Mouse (Mus musculus): ENCODE measurements around the gene Ism2. TPM values are rescaled to one million over a fixed set of nuclear protein-coding genes. Genes with fewer than 3 reads are reported as not detected.

Ism2 gene
- polyA plus RNA-seq, 2 experiments: 0.07 to 0.08 TPM

DNA sequence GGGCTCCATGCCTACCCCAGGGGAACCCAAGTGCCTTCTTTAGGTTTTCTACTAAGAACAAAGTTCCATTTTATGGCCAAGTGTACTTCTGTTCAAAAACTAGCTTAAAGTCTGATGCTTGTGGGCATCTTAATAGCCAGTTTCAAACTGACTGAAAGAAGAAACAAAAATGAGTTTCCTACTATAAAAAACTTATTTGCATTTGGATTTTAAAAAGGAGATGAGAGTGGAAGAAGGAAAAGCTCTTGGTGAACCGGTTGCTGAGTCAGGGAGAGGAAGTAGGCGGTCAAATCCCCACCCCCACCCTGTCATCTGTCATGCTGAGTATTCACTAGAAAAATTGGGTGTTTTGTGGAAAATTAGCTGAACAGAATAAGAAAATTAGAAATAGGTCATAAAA lies 30.7 kb upstream of the Ism2 start:
- no peaks in the 10 kb centered on the region for H3K9me3 ChIP-seq (ENCODE audit: control insufficient read depth, low read length)
- H3K27ac ChIP-seq: no peak overlapping the region
- TF ChIP-seq EP300 (IDR thresholded peaks at IDR 0.05; ENCODE audit: low read depth): no peak
- TF ChIP-seq CTCF (IDR thresholded peaks at IDR 0.05; ENCODE audit: low read depth): no peak
- no peak overlapping the region for H3K9ac ChIP-seq (replicated peaks)
- ATAC-seq (ENCODE audit: insufficient read depth): no peak
- 29% methylated on average over 2 of the region's 2 CpGs for WGBS (ENCODE audit: insufficient replicate concordance)
- peaks cover 0 to 5% of the 10 kb centered on the region in 2 experiments; a peak in 2 of 4 replicates for H3K4me1 ChIP-seq (replicated peaks; ENCODE audit: control insufficient read depth in 2 of 2, insufficient read depth in 2 of 2, low read length in 1 of 2)
- no peak for DNase-seq (ENCODE audit: low read depth in 3 of 3, low spot score in 3 of 3)
- no peak overlapping the region for H3K4me3 ChIP-seq (ENCODE audit: insufficient read depth in 1 of 2, low read depth in 2 of 2, low read length in 2 of 2)
- H3K27me3 ChIP-seq (ENCODE audit: control insufficient read depth, insufficient read depth, low read length): no peaks in the 10 kb centered on the region
- no peaks in the 10 kb centered on the region for H3K36me3 ChIP-seq (replicated peaks; ENCODE audit: control insufficient read depth, insufficient read depth, low read depth)
- H3K4me2 ChIP-seq (ENCODE audit: low read depth): no peak overlapping the region

DNA sequence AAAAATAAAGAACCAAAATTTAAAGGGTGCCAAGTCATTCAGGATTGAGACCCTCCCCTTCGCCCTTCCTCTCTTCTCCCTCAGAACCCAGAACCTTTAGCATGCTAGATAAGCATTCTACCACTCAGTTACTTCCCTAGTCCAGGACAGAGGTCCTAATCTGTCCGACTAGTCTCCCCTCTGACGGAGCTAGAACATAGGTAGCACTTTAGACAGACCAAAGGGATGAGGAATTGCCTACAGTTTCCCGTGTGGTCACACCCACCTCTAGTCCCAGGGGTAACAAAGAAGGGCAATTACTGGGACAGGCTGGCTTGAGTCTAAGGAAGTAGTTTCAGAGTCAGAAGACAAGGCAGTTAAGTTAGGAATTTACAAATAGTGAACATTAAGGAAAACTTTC lies 28.5 kb upstream of the Ism2 start:
- H3K9me3 ChIP-seq (ENCODE audit: control insufficient read depth, low read length): no peaks in the 10 kb centered on the region
- DNase-seq (ENCODE audit: low read depth in 3 of 3, low spot score in 3 of 3) (no peak), ATAC-seq (ENCODE audit: insufficient read depth) (no peak)
- no peaks in the 10 kb centered on the region for H3K36me3 ChIP-seq (replicated peaks; ENCODE audit: control insufficient read depth, insufficient read depth, low read depth)
- H3K4me1 ChIP-seq (replicated peaks; ENCODE audit: control insufficient read depth in 2 of 2, insufficient read depth in 2 of 2, low read length in 1 of 2): peaks cover 0 to 5% of the 10 kb centered on the region in 2 experiments; a peak in 2 of 4 replicates
- H3K27me3 ChIP-seq (ENCODE audit: control insufficient read depth, insufficient read depth, low read length): no peaks in the 10 kb centered on the region
- no peak overlapping the region for H3K27ac ChIP-seq
- 26% methylated on average over 4 of the region's 4 CpGs for WGBS (ENCODE audit: insufficient replicate concordance)
- no peak overlapping the region for H3K4me3 ChIP-seq (ENCODE audit: insufficient read depth in 1 of 2, low read depth in 2 of 2, low read length in 2 of 2)
- no peak overlapping the region for H3K4me2 ChIP-seq (ENCODE audit: low read depth)
- no peak for TF ChIP-seq CTCF (IDR thresholded peaks at IDR 0.05; ENCODE audit: low read depth)
- TF ChIP-seq EP300 (IDR thresholded peaks at IDR 0.05; ENCODE audit: low read depth): no peak
- H3K9ac ChIP-seq (replicated peaks): no peak overlapping the region

DNA sequence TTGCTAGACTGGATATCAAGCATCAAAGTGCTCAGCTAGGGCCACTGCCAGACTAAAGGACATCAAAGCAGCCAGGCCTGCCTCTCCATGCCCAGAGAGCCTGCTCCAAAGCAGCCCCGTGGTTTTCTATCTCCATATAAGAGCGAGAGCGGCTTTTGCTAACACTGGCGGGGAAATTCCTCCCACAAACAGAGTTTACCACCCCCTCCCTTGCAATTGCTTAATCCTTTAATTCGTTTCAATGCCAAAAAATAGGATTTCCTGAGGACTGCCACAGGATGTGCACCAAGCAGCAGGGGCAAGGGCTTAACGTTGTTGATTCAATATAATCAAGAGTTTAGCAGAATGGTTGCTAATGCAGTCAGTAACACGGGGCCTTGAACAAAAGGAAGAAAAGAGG lies 28.1 kb upstream of the Ism2 start:
- 29% methylated on average over 7 of the region's 7 CpGs for WGBS (ENCODE audit: insufficient replicate concordance)
- ATAC-seq (ENCODE audit: insufficient read depth): no peak
- H3K4me1 ChIP-seq (replicated peaks; ENCODE audit: control insufficient read depth in 2 of 2, insufficient read depth in 2 of 2, low read length in 1 of 2): peaks cover 0 to 5% of the 10 kb centered on the region in 2 experiments; a peak in 2 of 4 replicates
- no peak overlapping the region for H3K27ac ChIP-seq
- no peaks in the 10 kb centered on the region for H3K36me3 ChIP-seq (replicated peaks; ENCODE audit: control insufficient read depth, insufficient read depth, low read depth)
- H3K27me3 ChIP-seq (ENCODE audit: control insufficient read depth, insufficient read depth, low read length): no peaks in the 10 kb centered on the region
- no peak overlapping the region for H3K9ac ChIP-seq (replicated peaks)
- H3K4me3 ChIP-seq (ENCODE audit: insufficient read depth in 1 of 2, low read depth in 2 of 2, low read length in 2 of 2): no peak overlapping the region
- no peaks in the 10 kb centered on the region for H3K9me3 ChIP-seq (ENCODE audit: control insufficient read depth, low read length)
- no peak overlapping the region for H3K4me2 ChIP-seq (ENCODE audit: low read depth)
- no peak for DNase-seq (ENCODE audit: low read depth in 3 of 3, low spot score in 3 of 3)
- no peak for TF ChIP-seq CTCF (IDR thresholded peaks at IDR 0.05; ENCODE audit: low read depth)
- TF ChIP-seq EP300 (IDR thresholded peaks at IDR 0.05; ENCODE audit: low read depth): no peak

DNA sequence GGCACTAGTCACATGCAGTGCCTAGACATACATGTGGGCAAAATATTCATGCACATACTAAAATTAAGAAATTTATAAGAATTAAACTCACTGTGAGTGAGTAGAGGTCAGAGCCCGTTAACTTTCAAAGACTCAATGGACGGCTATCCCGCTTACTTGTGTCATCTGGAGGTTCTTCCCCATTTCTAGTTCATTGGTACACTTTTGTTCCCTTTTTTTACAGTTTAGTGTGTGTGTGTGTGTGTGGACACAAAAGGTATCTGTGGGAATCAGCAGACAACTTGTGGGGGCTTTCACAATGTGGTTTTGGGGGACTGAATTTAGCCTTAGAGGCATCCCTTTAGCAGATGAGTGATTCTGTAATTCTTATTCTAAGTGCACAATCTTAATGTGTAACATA lies 25.9 kb upstream of the Ism2 start:
- Histone ChIP-seq H3K9ac (replicated peaks) (no peak overlapping the region), H3K27me3 (ENCODE audit: control insufficient read depth, insufficient read depth, low read length) (no peaks in the 10 kb centered on the region), H3K4me2 (ENCODE audit: low read depth) (no peak overlapping the region), H3K4me1 (replicated peaks; ENCODE audit: control insufficient read depth in 2 of 2, insufficient read depth in 2 of 2, low read length in 1 of 2) (no peaks in the 10 kb centered on the region; a peak in 2 of 4 replicates), H3K27ac (no peak overlapping the region), H3K9me3 (ENCODE audit: control insufficient read depth, low read length) (no peaks in the 10 kb centered on the region), H3K36me3 (replicated peaks; ENCODE audit: control insufficient read depth, insufficient read depth, low read depth) (no peaks in the 10 kb centered on the region), H3K4me3 (ENCODE audit: insufficient read depth in 1 of 2, low read depth in 2 of 2, low read length in 2 of 2) (no peak overlapping the region)
- DNase-seq (ENCODE audit: low read depth in 3 of 3, low spot score in 3 of 3) (no peak), ATAC-seq (ENCODE audit: insufficient read depth) (no peak)
- WGBS (ENCODE audit: insufficient replicate concordance): 75% methylated on average over 3 of the region's 3 CpGs
- TF ChIP-seq CTCF (IDR thresholded peaks at IDR 0.05; ENCODE audit: low read depth) (no peak), EP300 (IDR thresholded peaks at IDR 0.05; ENCODE audit: low read depth) (no peak)

DNA sequence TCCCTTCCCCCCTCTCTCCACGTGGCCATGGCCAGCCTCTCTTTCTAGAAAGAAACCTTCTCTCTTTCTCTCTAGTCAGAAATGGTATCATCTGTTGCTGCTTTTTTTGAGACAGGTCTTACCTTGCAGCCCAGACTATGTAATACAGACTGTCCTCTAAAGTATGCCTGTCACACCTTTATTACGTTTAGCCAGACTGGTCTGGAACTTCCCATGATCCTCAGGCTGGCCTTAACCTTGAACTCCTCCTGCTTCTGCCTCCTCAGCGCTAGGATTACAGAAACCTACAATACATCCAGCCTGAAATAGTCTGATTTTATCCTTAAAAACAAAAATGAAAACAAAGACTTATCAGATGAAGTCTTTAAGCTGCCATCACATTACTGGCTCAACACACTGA lies 19.7 kb upstream of the Ism2 start:
- no peak overlapping the region for H3K4me3 ChIP-seq (ENCODE audit: insufficient read depth in 1 of 2, low read depth in 2 of 2, low read length in 2 of 2)
- WGBS (ENCODE audit: insufficient replicate concordance): 62% methylated on average over 3 of the region's 3 CpGs

More for the DNA sequence above, 19.7 kb upstream of the Ism2 start:
- H3K9ac ChIP-seq (replicated peaks): no peak overlapping the region
- no peaks in the 10 kb centered on the region for H3K9me3 ChIP-seq (ENCODE audit: control insufficient read depth, low read length)
- DNase-seq (ENCODE audit: low read depth in 3 of 3, low spot score in 3 of 3) (no peak), ATAC-seq (ENCODE audit: insufficient read depth) (no peak)
- H3K36me3 ChIP-seq (replicated peaks; ENCODE audit: control insufficient read depth, insufficient read depth, low read depth): no peaks in the 10 kb centered on the region
- no peak overlapping the region for H3K27ac ChIP-seq
- H3K4me2 ChIP-seq (ENCODE audit: low read depth): no peak overlapping the region
- no peak for TF ChIP-seq EP300 (IDR thresholded peaks at IDR 0.05; ENCODE audit: low read depth)
- TF ChIP-seq CTCF (IDR thresholded peaks at IDR 0.05; ENCODE audit: low read depth): no peak
- H3K4me1 ChIP-seq (replicated peaks; ENCODE audit: control insufficient read depth in 2 of 2, insufficient read depth in 2 of 2, low read length in 1 of 2): no peaks in the 10 kb centered on the region
- no peaks in the 10 kb centered on the region for H3K27me3 ChIP-seq (ENCODE audit: control insufficient read depth, insufficient read depth, low read length)

Data from liver, embryonic 14.5 days (tissue).